Mouse (Mus musculus) spleen, adult 18-20 months (tissue): Measurements from ENCODE around the gene Zfp493.
"Not testable (repeated sequence)": the region's sequence is repeated elsewhere in the genome, so short reads cannot be mapped to it uniquely, and the experiment has no call there.

Source experiments
- DNase-seq, 2 experiments: peaks; one replicate each; pipeline ENCODE4 v3.0.0; 2022; ENCODE audit warnings: mixed read lengths in 2 of 2

Zfp493 gene

DNA sequence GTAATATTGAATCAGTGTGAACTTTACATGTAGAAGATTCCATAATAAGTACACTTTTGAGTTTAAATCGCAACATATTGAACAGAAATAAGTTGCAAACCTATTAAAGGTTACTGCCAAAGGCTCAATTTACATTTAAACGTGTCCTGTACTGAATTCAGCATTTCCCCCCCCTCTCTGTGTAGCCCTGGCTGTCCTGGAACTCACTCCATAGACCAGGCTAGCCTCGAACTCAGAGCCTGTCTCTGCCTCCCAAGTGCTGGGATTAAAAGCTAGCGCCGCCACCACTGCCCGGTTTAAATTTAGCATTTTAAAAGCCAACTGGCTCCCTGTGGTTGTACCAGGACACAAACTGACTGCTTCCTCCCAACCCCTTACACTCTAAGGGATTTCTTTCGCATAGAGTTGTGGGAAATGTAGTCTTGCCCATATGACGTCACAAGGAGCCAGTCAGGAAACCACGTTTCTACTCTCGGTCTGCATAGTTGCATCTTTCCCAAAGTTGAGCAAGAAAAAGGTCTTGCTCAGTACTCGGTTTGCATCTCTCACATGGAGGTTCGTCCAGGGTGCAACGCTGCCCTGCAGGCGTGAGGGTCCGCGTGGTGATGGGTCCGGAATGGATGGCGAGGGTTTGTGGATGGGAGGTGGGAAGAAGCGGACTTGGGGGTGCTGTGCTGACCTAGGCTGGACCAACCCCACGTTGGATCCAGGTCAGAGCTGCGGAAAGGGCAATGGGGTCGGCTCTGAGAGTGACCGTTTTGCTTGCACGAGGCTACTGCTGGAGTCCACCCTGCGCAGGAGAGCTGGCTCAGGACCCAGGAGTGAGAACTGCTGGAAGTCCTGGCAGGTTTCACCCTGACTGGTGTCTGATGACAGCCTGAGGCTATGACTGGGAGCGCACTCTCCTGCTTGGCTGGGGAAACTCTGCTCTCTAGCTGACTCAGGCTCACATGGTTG is at the start of gene Zfp493:
Gene Zfp493, plus strand, starts transcription at position 429 of the 957 bp plus-strand sequence.
- peak; percentile 29 to 53 for DNase-seq

DNA sequence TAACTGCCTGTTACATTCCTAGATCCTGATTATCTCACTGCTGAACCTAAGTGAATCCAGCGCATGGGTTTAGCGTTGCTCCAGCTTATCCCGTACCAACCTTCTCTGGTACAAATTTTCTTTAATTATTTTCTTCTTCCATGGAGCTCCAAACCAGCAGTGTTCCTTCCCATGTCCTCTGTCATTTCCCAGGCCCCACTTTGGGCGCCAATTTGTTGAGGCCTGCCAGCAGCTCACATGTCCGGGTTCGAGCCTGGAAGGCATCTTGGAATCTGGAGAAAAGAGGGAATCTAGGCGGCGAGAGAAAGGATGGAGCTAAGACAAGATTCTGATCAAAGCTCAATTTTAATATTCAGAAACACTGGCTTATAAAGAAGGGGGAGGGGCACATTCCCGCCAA is 45.1 kb upstream of the Zfp493 start:
- DNase-seq: not testable (repeated sequence)

DNA sequence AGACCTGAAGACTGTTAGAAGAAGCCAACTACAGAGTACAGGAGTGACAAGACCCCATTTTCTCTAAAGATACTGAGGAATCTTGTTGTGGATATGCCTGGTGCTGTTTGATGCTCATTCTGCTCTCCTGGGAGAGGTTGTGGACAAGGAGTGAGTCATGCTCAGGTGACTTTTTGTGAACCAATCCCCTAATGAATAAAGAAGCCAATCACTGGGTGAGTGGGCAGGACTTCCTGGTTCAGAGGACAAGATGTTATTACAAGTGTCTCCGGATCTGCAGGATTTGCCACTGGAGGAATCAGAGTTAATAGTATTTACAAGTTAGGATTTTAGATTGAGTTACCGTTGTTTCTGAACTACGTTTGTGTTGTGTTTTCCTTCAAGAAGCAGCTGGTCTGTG is 36.6 kb upstream of the Zfp493 start:
- no peak for DNase-seq

DNA sequence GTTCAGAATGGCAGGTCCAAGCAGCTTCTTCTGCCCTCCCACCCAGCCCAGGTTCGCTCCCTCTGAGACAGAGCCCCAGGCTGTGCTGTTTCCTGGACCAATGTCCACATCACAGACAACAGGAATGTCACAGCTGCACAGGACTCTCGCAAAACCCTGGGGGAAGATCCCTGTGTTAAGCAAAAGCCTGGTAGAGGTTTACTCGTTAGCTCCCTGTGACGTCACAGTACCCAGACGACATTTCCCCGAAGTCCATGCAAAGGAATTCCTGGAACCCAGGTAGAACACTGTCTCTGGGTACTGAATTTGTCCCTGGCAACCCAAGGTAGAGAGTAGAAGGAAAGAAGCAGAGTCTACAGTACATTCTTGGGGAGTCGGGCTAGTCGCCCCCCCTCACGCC is 35.6 kb upstream of the Zfp493 start:
- no peak for DNase-seq

DNA sequence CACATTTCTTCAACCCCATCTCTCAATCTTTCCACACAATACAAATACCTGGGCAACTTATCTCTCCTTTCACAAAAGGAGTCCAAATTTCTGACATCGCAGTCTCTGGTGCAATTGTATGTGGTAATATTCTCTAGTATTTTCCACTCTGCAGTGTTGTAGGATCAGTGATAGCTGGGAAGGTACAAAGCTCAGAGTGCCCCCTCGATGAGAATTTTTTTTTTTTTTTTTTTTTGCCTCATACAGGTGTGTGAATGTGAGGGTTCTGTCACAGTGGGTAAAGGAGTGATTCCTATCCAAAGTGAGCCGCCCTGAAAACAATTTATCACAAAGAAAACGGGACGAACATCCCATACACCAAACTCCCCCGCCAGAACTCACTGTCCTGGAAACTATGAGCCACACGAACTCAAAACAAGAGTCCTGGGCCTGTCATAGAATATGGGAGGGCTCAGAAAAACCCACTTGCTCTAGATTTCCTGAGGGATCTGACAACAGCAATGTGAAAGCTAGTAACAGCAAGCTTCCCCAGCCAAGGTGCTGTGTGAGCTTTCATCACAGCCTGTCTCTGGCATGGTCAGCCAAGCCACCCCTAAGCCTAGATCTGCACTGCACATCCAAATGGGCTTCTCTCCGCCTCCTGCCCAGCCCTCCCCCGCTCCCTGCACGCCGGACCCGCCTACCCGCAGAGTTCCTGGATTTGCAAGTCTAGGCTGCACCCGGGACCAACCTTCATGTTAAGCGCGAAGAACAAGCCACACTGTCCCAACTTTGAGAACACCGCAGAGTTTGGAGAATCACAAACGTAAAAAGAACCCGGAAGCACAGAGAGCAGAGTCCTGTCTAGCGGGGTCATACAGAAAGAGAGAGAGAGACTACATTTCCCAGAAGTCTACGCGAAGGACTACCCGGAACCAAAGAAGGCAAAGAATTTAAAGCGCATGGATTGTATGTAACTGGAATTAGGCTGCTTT is 24.9 kb upstream of the Zfp493 start, which contains the start of gene Zfp85:
Gene Zfp85, minus strand, starts transcription at position 896 of the 974 bp plus-strand sequence.
- DNase-seq: peak; percentile 39 to 61

DNA sequence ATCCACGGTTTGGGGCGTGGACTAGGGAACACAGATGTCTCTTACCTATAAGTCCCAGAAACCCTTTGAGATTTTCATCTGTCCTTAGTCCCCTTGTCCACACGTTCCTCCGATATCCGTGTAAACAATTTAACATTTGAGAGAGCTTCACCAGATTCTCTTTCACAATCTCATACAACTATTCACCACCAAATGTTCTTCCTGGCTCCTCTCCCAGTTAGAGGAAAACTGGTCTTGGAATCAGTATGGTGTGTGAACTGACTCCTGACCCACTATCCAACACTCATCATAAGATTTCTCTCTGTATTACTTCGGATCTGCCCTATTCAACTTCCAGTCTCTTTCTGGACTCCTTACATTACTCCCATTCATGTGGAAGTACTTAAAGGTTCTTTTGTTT is 23.7 kb upstream of the Zfp493 start:
- no peak for DNase-seq

DNA sequence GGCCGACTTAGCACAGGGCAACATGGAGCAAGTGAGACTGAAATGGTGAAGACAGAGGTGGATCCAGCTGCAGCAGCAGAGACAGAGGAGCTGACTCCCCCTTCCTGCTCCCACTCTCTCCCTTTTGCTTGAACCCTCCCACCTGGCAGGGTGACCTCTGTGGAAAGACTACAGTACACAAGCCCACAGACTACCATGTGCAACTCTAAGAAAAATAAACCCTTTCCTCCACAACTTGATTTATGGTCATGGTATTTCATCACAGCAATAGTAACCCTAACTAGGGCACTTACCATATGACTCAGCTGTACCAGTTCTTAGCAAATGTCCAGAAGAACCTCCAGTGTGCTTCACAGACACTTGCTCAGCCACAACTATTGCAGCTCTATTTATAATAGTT is 19.5 kb upstream of the Zfp493 start:
- DNase-seq: no peak

DNA sequence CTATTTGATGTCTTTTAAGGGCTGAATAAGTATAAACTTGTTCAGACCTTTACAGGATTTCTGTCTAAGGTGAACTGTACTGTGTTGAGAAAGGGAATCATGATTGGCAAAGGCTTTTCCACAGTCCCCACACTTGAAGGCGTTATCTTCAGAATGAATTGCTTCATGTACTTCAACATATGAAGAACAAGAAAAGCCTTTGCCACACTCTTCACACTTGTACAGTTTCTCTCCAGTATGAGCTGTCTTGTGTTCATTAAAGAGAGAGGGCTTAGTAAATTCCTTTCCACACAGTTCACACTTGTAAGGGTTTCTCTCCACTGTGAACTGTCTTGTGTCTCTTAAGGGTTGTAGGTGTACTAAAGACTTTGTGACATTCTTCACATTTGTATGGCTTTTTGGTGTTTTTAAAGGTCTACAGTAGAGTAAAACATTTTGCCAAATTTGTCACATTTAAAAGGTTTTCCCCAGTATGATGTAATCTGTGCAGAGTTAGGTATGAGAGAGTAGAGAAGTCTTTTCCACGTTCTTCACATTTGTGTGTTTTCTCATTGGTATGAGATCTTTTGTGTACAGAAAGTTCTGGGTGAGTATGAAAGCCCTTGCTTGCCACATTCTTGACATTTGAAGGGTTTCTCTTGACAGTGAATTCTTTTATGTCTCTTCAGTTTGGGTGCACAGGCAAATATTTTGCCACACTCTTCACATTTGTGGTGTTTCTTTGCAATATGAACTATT is 16.3 kb upstream of the Zfp493 start:
- no peak for DNase-seq

DNA sequence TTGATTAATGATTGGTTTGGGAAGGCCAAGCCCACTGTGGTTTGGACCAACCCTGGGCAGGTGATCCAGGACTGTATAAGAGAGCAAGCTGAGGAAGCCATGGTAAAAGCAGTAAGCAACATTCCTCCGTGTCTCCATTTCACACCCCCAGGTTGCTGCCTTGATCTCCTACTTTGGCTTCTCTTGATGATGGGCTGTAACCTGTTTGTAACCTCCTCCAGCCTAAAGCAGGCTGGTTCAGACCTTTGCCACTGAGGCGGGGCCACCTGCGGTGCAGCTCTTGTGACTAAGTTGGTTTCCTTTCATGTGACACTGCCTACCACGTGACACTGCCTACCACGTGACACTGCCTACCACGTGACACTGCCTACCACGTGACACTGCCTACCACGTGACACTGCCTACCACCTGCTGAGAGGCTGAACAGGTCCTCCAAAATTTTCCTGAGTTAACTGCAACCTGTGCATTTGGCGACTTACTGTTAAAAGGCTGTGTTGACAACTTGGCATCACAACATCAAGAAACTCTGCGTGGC is 12.5 kb downstream of the Zfp493 start:
- DNase-seq: no peak

DNA sequence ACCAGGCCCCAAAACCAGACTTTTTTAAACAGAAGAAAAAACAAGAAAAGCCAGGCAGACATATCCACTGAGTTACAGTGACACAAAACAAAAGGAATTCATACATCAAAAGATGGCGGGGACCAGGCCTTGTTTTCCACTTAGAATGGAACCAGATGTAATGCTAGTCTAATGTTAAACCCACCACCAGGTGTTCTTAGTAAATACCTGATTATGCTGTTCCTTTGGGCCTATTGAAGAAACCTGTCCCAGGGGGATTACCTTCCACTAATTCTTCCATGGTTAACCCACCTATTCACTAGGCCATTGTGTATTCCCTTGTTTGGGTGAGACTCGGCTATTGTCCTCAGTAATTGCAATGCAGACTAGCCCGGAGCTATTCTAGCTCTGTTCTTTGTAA is 19.1 kb downstream of the Zfp493 start:
- no peak for DNase-seq

DNA sequence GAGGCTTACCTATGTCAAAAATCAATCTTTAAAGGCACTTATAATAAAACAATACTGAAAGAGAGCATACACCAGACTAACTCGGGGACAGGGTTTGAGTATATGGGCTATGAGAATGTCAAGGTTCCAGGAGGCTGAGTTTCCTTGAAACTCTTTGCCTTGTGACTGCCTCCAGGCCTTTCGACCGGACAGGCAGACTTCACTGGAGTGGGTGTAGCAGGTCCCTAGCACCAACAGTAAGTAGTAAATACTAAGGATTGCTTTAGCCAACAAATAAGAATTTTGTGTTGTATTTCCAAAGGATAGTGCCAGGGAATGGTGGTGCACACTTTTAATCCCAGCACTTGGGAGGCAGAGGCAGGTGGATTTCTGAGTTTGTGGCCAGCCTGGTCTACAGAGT is 19.7 kb downstream of the Zfp493 start:
- not testable (repeated sequence) for DNase-seq

DNA sequence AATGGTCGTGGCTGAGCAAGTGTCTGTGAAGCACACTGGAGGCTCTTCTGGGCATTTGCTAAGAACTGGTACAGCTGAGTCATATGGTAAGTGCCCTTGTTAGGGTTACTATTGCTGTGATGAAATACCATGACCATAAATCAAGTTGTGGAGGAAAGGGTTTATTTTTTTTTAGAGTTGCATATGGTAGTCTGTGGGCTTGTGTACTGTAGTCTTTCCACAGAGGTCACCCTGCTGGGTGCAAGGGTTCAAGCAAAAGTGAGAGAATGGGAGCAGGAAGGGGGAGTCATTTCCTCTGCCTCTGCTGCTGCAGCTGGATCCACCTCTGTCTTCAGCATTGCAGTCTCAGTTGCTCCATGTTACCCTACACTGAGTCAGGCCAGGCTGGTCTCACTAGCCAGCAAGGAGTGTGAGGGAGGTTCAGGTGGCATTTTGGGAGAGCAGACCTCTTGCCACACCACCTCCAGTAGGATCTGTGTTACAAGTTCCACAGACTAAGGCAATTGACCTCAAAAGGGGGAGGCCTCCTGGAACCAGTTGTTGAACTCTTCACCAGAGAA is 32.2 kb downstream of the Zfp493 start:
- no peak for DNase-seq

DNA sequence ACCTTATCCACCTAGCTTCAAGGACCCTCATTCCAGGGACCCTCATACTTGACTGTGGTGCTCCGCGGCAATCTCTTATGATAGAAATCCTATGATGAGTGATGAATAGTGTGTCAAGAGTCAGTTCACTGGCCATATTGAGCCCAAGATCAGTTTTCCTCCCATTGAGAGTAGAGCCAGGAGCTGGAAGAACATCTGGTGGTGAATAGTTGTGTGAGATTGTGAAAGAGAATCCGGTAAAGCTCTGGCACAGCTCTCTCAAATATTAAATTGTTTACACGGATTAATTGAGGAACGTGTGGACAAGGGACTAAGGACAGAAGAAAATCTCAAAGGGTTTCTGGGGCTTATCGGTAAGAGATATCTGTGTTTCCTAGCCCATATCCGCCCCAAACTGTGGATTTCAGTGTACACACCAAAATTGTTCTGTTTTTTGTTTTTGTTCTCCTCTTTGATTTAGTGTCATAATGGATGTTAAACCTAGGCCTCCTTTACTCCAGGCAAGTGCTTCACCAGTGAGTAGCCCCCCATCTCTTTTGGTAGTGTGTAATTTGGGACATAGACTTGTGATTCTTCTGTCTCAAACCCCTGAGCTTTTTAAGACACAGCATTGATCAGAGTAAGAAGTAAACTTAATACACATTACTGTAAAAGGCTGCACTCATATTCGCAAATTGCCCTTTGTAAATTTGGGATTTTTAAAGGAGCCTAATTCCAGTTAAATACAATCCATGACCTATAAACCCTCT is 33.6 kb downstream of the Zfp493 start:
- DNase-seq: no peak

DNA sequence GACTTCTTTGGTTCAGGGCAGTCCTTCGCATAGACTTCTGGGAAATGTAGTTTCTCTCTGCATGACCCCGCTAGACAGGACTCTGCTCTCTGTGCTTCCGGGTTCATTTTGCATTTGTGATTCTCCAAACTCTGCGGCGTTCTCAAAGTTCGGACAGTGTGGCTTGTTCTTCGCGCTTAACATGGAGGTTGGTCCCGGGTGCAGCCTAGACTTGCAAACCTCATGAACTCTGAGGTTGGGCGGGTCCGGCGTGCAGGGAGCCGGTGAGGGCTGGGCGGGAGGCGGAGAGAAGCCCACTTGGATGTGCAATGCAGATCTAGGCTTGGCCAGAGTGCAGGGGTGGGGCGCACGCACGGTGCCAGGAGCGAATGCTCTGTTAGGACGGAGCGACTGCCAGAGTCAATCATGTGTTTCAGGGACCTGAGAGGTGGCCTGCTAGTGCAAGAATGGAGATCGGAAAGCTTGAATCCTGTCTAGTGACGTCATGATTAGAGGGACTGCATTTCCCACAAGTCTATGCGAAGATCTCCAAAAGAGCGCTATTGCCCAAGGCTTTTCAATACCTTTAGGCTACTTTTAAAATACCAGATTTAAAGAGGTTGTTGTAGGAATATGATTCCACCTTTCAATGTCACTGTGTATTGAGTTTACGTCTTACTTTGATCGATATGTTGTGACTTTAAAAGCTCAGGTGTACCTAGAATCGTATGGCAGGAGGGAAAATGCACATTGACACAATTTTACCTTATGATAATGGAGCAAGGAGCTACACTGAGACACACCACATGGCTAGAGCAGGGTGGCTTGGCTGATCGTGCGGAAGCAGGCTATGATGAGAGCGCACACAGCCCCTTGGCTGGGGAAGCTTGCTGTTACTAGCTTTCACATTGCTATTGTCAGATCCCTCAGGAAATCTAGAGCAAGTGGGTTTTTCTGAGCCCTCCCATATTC is 34.5 kb downstream of the Zfp493 start, which contains the start of gene Zfp273:
Gene Zfp273, plus strand, starts transcription at position 31 of the 951 bp plus-strand sequence.
- DNase-seq: peak; percentile 53 to 71

DNA sequence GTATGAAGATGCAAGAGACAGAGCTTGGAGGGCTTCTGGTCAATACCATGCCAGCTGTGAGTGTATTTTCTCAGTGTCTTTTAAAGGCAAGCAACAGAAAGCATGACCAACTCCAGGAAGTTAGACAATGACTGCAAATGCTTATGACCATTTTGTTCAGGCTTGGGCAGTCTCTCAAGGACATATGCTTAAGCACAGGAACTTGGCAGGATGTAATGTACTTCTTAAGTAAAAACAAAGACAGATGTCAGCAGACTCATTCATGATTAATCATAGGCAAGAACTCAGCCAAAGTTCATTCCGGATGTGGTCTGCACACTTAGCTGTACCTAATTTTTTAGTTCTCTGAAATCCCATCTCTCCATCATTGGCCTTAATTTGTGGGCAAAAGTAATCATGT is 39.1 kb downstream of the Zfp493 start:
- no peak for DNase-seq

DNA sequence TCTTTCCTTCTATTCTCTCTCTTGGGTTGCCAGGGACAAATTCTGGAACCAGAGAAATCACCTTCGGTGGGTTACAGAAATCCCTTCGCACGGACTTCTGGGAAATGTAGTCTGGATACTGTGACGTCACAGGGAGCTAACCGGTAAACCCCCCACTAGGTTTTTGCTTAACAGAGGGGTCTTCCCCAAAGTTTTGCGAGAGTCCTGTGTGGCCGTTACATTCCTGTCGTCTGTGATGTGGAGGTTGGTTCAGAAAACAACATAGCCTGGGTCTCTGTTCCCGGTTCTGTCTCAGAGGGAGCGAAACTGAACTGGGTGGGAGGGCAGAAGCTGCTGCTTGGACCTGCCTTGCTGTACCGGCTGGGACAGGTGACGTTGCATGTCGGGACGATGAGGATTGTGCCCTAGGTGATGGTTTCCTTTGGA is 51.4 kb downstream of the Zfp493 start, which contains the start of gene Gm10037:
Gene Gm10037, plus strand, starts transcription at position 196 of the 426 bp plus-strand sequence.
- DNase-seq: peak; percentile 17 to 32

DNA sequence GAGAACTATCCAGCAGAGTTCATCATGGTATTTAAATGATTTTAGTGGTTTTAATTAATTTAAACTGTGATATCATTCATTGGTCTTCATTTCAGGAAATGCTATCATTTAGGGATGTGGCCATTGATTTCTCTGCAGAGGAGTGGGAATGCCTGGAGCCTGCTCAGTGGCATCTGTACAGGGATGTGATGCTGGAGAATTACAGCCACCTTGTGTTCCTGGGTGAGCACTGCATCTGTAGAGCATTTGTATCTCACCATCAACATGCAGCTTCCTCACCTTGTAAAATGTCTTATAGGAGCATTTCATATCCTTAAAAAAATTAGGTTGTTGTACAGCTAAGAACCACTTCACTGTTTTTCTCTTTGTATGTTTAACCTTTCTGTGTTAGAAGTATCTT is 53.6 kb downstream of the Zfp493 start:
- DNase-seq: not testable (repeated sequence)
